Mouse (Mus musculus) lung, postnatal 14 days (tissue): ENCODE results near the gene Ntrk2.
A peak's percentile ranks its signal among the peaks of the same experiment; 100 is the strongest.

Experiments
- DNase-seq: peaks from one replicate; pipeline ENCODE4 v3.0.0; 2021

Ntrk2 gene

GRCm38 (mm10) chr13:58848578-58848977, 42.2 kb downstream of the Ntrk2 start:
- DNase-seq = no peak

GRCm38 (mm10) chr13:58853685-58854084, 47.3 kb downstream of the Ntrk2 start:
- DNase-seq = no peak

- no peak for DNase-seq
Observed at GRCm38 (mm10) chr13:58866239-58866638, 59.9 kb downstream of the Ntrk2 start.

- DNase-seq = peak; percentile 6
Observed at GRCm38 (mm10) chr13:58866776-58867435, 60.5 kb downstream of the Ntrk2 start.

- DNase-seq = no peak
Observed at GRCm38 (mm10) chr13:58882468-58882867, 76.1 kb downstream of the Ntrk2 start.

- DNase-seq = no peak
Observed at GRCm38 (mm10) chr13:58882916-58883315, 76.5 kb downstream of the Ntrk2 start.

- DNase-seq = no peak
Observed at GRCm38 (mm10) chr13:58886108-58886507, 79.7 kb downstream of the Ntrk2 start.

- no peak for DNase-seq
Observed at GRCm38 (mm10) chr13:58896254-58896910, 90.0 kb downstream of the Ntrk2 start.

GRCm38 (mm10) chr13:58899337-58899736, 93.0 kb downstream of the Ntrk2 start:
- DNase-seq = no peak

- DNase-seq = no peak
Observed at GRCm38 (mm10) chr13:58902313-58902712, 95.9 kb downstream of the Ntrk2 start.

GRCm38 (mm10) chr13:58904742-58905735, 98.7 kb downstream of the Ntrk2 start:
- no peak for DNase-seq

GRCm38 (mm10) chr13:58911936-58912335, 105.6 kb downstream of the Ntrk2 start:
- DNase-seq = no peak

- DNase-seq = no peak
Observed at GRCm38 (mm10) chr13:58912559-58912958, 106.2 kb downstream of the Ntrk2 start.

- no peak for DNase-seq
Observed at GRCm38 (mm10) chr13:58914061-58914814, 107.9 kb downstream of the Ntrk2 start.

GRCm38 (mm10) chr13:58916348-58916747, 110.0 kb downstream of the Ntrk2 start:
- DNase-seq = no peak

- no peak for DNase-seq
Observed at GRCm38 (mm10) chr13:58920241-58920640, 113.9 kb downstream of the Ntrk2 start.

GRCm38 (mm10) chr13:58921255-58921654, 114.9 kb downstream of the Ntrk2 start:
- DNase-seq = peak; percentile 19

- no peak for DNase-seq
Observed at GRCm38 (mm10) chr13:58921705-58922104, 115.3 kb downstream of the Ntrk2 start.

- DNase-seq = no peak
Observed at GRCm38 (mm10) chr13:58922174-58922573, 115.8 kb downstream of the Ntrk2 start.

- DNase-seq = no peak
Observed at GRCm38 (mm10) chr13:58923496-58923895, 117.1 kb downstream of the Ntrk2 start.

GRCm38 (mm10) chr13:58924486-58924885, 118.1 kb downstream of the Ntrk2 start:
- no peak for DNase-seq

GRCm38 (mm10) chr13:58927186-58927585, 120.8 kb downstream of the Ntrk2 start:
- DNase-seq = peak; percentile 16
